In genomic region chr9:71542292-71542691, GRCm38 (mm10) we compare ENCODE assay signal across 13 mouse cellular contexts.
"Had no signal": no experiment of that assay in that cellular context is flagged by ENCODE, and none has a peak within 500 bp of the region (broad histone marks: within the 10 kb centered on the region; RNA-seq: fewer than 3 reads in every experiment).

No protein-coding gene starts in this region.

- H3K4me1 ChIP-seq: liver, embryonic 13.5 days; midbrain, embryonic 13.5 days had no signal

- H3K9me3 ChIP-seq: intestine, embryonic 15.5 days; limb, embryonic 12.5 days; liver, embryonic 13.5 days; midbrain, embryonic 13.5 days; neural tube, embryonic 15.5 days had no signal

- H3K9ac ChIP-seq: intestine, embryonic 15.5 days; limb, embryonic 12.5 days; liver, embryonic 13.5 days; liver, postnatal 0 days; midbrain, embryonic 13.5 days; neural tube, embryonic 15.5 days had no signal

- ATAC-seq: intestine, embryonic 15.5 days; liver, postnatal 0 days; midbrain, embryonic 13.5 days had no signal

- H3K27me3 ChIP-seq: intestine, embryonic 15.5 days; liver, embryonic 13.5 days had no signal

- DNase-seq: kidney, adult 18-20 months; kidney, postnatal 10 days; liver; liver, embryonic 13.5 days; liver, postnatal 0 days; right cerebral cortex, adult 18-20 months; right cerebral cortex, postnatal 25 days; thymus, postnatal 36 days had no signal

- H3K4me2 ChIP-seq: intestine, embryonic 15.5 days; limb, embryonic 12.5 days; liver, embryonic 13.5 days; midbrain, embryonic 13.5 days; neural tube, embryonic 15.5 days had no signal

- H3K4me3 ChIP-seq: intestine, embryonic 15.5 days; limb, embryonic 12.5 days; liver, embryonic 13.5 days; midbrain, embryonic 13.5 days; myocyte; neural tube, embryonic 15.5 days had no signal

- H3K27ac ChIP-seq: intestine, embryonic 15.5 days; limb, embryonic 12.5 days; liver, embryonic 13.5 days; midbrain, embryonic 13.5 days; neural tube, embryonic 15.5 days had no signal

- H3K36me3 ChIP-seq: intestine, embryonic 15.5 days; limb, embryonic 12.5 days; liver, embryonic 13.5 days; midbrain, embryonic 13.5 days; neural tube, embryonic 15.5 days had no signal
